Mouse (Mus musculus) testis, adult 2 months (tissue): ENCODE measurements around the gene Gm44502.

Experiments
- CTCF ChIP-seq: fragments of 200-500 bp; IDR thresholded peaks from 2 replicates; pipeline ENCODE4 v1.5.1; 2012; ENCODE audit warnings: low read depth, mild to moderate bottlenecking, inconsistent platforms, low read length, moderate library complexity; ENCODE audit not compliant: control insufficient read depth, insufficient read depth, insufficient replicate concordance
- POLR2A ChIP-seq: fragments of 200-500 bp; IDR thresholded peaks from 2 replicates; pipeline ENCODE4 v1.6.1; 2012; ENCODE audit warnings: low read depth, mild to moderate bottlenecking, inconsistent platforms, low read length, moderate library complexity; ENCODE audit not compliant: control insufficient read depth

DNA sequence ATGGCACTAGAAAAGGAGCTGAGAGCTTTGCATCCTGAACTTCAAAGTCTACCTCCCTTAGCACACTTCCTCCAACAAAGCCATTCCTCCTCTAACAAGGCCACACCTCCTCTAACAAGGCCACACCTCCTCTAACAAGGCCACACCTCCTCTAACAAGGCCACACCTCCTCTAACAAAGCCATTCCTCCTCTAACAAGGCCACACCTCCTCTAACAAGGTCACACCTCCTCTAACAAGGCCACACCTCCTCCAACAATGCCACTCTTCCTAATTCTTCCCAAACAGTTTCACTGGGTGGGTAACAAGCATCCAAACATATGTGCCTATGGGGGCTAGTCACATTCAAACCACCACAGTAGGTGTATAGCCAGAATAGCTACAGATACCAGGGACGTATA is 27.0 kb downstream of the Gm44502 start:
- TF ChIP-seq CTCF: no peak
- TF ChIP-seq POLR2A: no peak
